Mouse (Mus musculus) lung, embryonic 16.5 days (tissue): Measurements from ENCODE around the gene Fuom. TPM values are rescaled to one million over a fixed set of nuclear protein-coding genes. Genes with fewer than 3 reads are reported as not detected.
"Not testable (repeated sequence)": the region's sequence is repeated elsewhere in the genome, so short reads cannot be mapped to it uniquely, and the experiment has no call there.

Source experiments
- ATAC-seq: fragments of 200-750 bp; cut with Nextera tagmentation; 2 replicates; pipeline ENCODE4 v1.8.0; 2017; ENCODE audit warnings: low read depth, mild to moderate bottlenecking, moderate library complexity
- H3K27ac ChIP-seq: fragments of 300-500 bp; sonication (generic); 2 replicates; pipeline ENCODE4 v1.5.1; 2014; ENCODE audit warnings: mild to moderate bottlenecking, control low read depth, low read length
- H3K27me3 ChIP-seq: fragments of 300-500 bp; sonication (generic); 2 replicates; pipeline ENCODE4 v1.6.1; 2014; ENCODE audit warnings: low read depth, low read length, mixed read lengths; ENCODE audit not compliant: control insufficient read depth, insufficient read depth
- H3K36me3 ChIP-seq: fragments of 300-500 bp; sonication (generic); 2 replicates; pipeline ENCODE4 v1.6.1; 2014; ENCODE audit warnings: low read length; ENCODE audit not compliant: control insufficient read depth, insufficient read depth
- H3K4me1 ChIP-seq: fragments of 300-500 bp; sonication (generic); replicated peaks from 2 replicates; pipeline ENCODE4 v1.6.1; 2014; ENCODE audit warnings: low read length, mixed read lengths; ENCODE audit not compliant: control insufficient read depth, insufficient read depth
- H3K4me2 ChIP-seq: fragments of 300-500 bp; sonication (generic); 2 replicates; pipeline ENCODE4 v1.6.1; 2014; ENCODE audit warnings: low read depth, low read length, control low read depth
- H3K4me3 ChIP-seq: fragments of 300-500 bp; sonication (generic); 2 replicates; pipeline ENCODE4 v1.5.1; 2014; ENCODE audit warnings: mild to moderate bottlenecking, low read length, control low read depth
- H3K9ac ChIP-seq: fragments of 300-500 bp; sonication (generic); 2 replicates; pipeline ENCODE4 v1.6.1; 2014; ENCODE audit warnings: low read length, control low read depth
- H3K9me3 ChIP-seq: fragments of 300-500 bp; sonication (generic); 2 replicates; pipeline ENCODE4 v1.6.1; 2016; ENCODE audit warnings: low read length; ENCODE audit not compliant: control insufficient read depth
- WGBS: fragments of 180-500 bp; shearing (Covaris S2); extraction: QIAGEN DNeasy Blood & Tissue Kit; methylation state at CpG from one replicate; pipeline ENCODE4 v1.1.7; 2014; 5-methylcytosine and 5-hydroxymethylcytosine counted together
- polyA plus RNA-seq: library from polyadenylated mRNA; unstranded; fragments of >200 nt; fragmentation: Nextera tagmentation; extraction: Ambion mirVana; gene quantifications from 2 replicates; pipeline ENCODE4 v1.2.1, GENCODE M21; 2015

The Fuom gene
- polyA plus RNA-seq, result 18.6 and 21.4 TPM in 2 replicates

GRCm38 (mm10) chr7:140101993-140102860 lies at the start of gene Fuom:
TSS of gene Fuom (minus strand) at chr7:140102441.
- peak within 1 kb of the TSS; percentile 86 for H3K4me2 ChIP-seq
- under 1% methylated on average over 30 of the region's 30 CpGs for WGBS
- no peaks in the 10 kb centered on the region for H3K9me3 ChIP-seq
- H3K27me3 ChIP-seq, result no peaks in the 10 kb centered on the region
- peaks cover 12% of the 10 kb centered on the region for H3K4me1 ChIP-seq
- H3K4me3 ChIP-seq, result peak within 1 kb of the TSS; percentile 55
- ATAC-seq, result peak; percentile 94
- H3K9ac ChIP-seq, result peak within 1 kb of the TSS; percentile 69
- H3K36me3 ChIP-seq, result peaks cover 11% of the 10 kb centered on the region; the same call in 1 of the 2 replicates
- no peak within 1 kb of the TSS for H3K27ac ChIP-seq

GRCm38 (mm10) chr7:140144550-140144949 lies 42.3 kb upstream of the Fuom start:
- H3K4me2 ChIP-seq, result no peak overlapping the region
- no peaks in the 10 kb centered on the region for H3K9me3 ChIP-seq
- ATAC-seq, result no peak
- no peak overlapping the region for H3K4me3 ChIP-seq
- no peaks in the 10 kb centered on the region for H3K36me3 ChIP-seq
- 81% methylated on average over 4 of the region's 4 CpGs for WGBS
- H3K27ac ChIP-seq, result no peak overlapping the region
- no peaks in the 10 kb centered on the region for H3K27me3 ChIP-seq
- H3K4me1 ChIP-seq, result no peaks in the 10 kb centered on the region; the same call in 1 of the 2 replicates
- no peak overlapping the region for H3K9ac ChIP-seq

GRCm38 (mm10) chr7:140141350-140141749 lies 39.1 kb upstream of the Fuom start:
- Histone ChIP-seq H3K36me3 (no peaks in the 10 kb centered on the region), H3K4me3 (no peak overlapping the region), H3K4me1 (peaks cover 4% of the 10 kb centered on the region; the same call in 1 of the 2 replicates), H3K9ac (no peak overlapping the region), H3K4me2 (no peak overlapping the region), H3K27me3 (no peaks in the 10 kb centered on the region), H3K9me3 (no peaks in the 10 kb centered on the region), H3K27ac (no peak overlapping the region)
- WGBS, result 4% methylated on average over 14 of the region's 14 CpGs
- no peak for ATAC-seq

- ATAC-seq, result no peak
- 0% methylated on average over 8 of the region's 8 CpGs for WGBS
- peak overlapping the region; percentile 69 for H3K4me3 ChIP-seq
- H3K4me1 ChIP-seq, result peaks cover 4% of the 10 kb centered on the region; the same call in 1 of the 2 replicates
- H3K27ac ChIP-seq, result peak overlapping the region; percentile 21; the same call in 1 of the 2 replicates
- no peaks in the 10 kb centered on the region for H3K36me3 ChIP-seq
- no peaks in the 10 kb centered on the region for H3K9me3 ChIP-seq
- peak overlapping the region; percentile 84 for H3K9ac ChIP-seq
- peak overlapping the region; percentile 81 for H3K4me2 ChIP-seq
- H3K27me3 ChIP-seq, result no peaks in the 10 kb centered on the region
Measured at GRCm38 (mm10) chr7:140138021-140138310, 35.7 kb upstream of the Fuom start.

- H3K4me2 ChIP-seq, result peak within 1 kb of the TSS; percentile 81
- H3K27me3 ChIP-seq, result no peaks in the 10 kb centered on the region
- no peaks in the 10 kb centered on the region for H3K36me3 ChIP-seq
- H3K9ac ChIP-seq, result peak within 1 kb of the TSS; percentile 84
- no peaks in the 10 kb centered on the region for H3K9me3 ChIP-seq
- WGBS, result 2% methylated on average over 39 of the region's 39 CpGs
- ATAC-seq, result peak; percentile 99
- H3K4me3 ChIP-seq, result peak within 1 kb of the TSS; percentile 69
- peak within 1 kb of the TSS; percentile 21; the same call in 1 of the 2 replicates for H3K27ac ChIP-seq
- H3K4me1 ChIP-seq, result peaks cover 4% of the 10 kb centered on the region; the same call in 1 of the 2 replicates
Measured at GRCm38 (mm10) chr7:140137135-140138020, 35.1 kb upstream of the Fuom start, which contains the start of gene Mtg1. TSS of gene Mtg1 (plus strand) at chr7:140137564.

GRCm38 (mm10) chr7:140135106-140135770 lies 33.0 kb upstream of the Fuom start:
- no peaks in the 10 kb centered on the region for H3K9me3 ChIP-seq
- 83% methylated on average over 5 of the region's 5 CpGs for WGBS
- peaks cover 4% of the 10 kb centered on the region; the same call in 1 of the 2 replicates for H3K4me1 ChIP-seq
- no peak overlapping the region for H3K4me2 ChIP-seq
- no peak overlapping the region for H3K4me3 ChIP-seq
- H3K9ac ChIP-seq, result no peak overlapping the region
- H3K27ac ChIP-seq, result no peak overlapping the region
- ATAC-seq, result no peak
- H3K36me3 ChIP-seq, result peaks cover 5% of the 10 kb centered on the region; the same call in 1 of the 2 replicates
- H3K27me3 ChIP-seq, result no peaks in the 10 kb centered on the region

- H3K4me2 ChIP-seq, H3K27ac ChIP-seq, H3K9me3 ChIP-seq, H3K4me1 ChIP-seq, H3K27me3 ChIP-seq, ATAC-seq, H3K4me3 ChIP-seq, H3K9ac ChIP-seq, H3K36me3 ChIP-seq: not testable (repeated sequence)
- 87% methylated on average over 5 of the region's 7 CpGs for WGBS
Measured at GRCm38 (mm10) chr7:140134033-140134432, 31.8 kb upstream of the Fuom start.

- not testable (repeated sequence) for H3K4me2 ChIP-seq, H3K4me1 ChIP-seq, ATAC-seq, H3K36me3 ChIP-seq, H3K9ac ChIP-seq, H3K27me3 ChIP-seq, H3K4me3 ChIP-seq, H3K27ac ChIP-seq, H3K9me3 ChIP-seq
- 91% methylated on average over 7 of the region's 7 CpGs for WGBS
Measured at GRCm38 (mm10) chr7:140132184-140132583, 29.9 kb upstream of the Fuom start.
